Mouse (Mus musculus) embryonic fibroblast, embryonic 13.5 days (primary cell): ENCODE results near the gene Tmeff1.

Source experiments
- CTCF ChIP-seq: IDR thresholded peaks from 2 replicates; pipeline ENCODE4 v1.5.1; 2011; ENCODE audit warnings: mild to moderate bottlenecking, control low read depth, low read length, moderate library complexity, borderline replicate concordance; ENCODE audit not compliant: insufficient read depth
- POLR2A ChIP-seq: IDR thresholded peaks from 2 replicates; pipeline ENCODE4 v1.6.1; 2011; ENCODE audit warnings: low read depth, mild to moderate bottlenecking, control low read depth, low read length, moderate library complexity

- TF ChIP-seq CTCF (no peak), POLR2A (no peak)
These were observed 43.3 kb upstream of the Tmeff1 start for GRCm38 (mm10) chr4:48541526-48542250.
